Mouse (Mus musculus): Measurements from ENCODE around the gene Fpr3.

- TF ChIP-seq POLR2A (IDR thresholded peaks at IDR 0.05; ENCODE audit: borderline replicate concordance, extremely low read depth, low read depth, low read length), result no peak
- no peak for TF ChIP-seq CTCF (IDR thresholded peaks at IDR 0.05; ENCODE audit: insufficient read depth, low read length)
These were observed 32.4 kb upstream of the Fpr3 start, which contains the start of gene Has1 for GRCm38 (mm10) chr17:17855064-17855838.

Measured in lung, adult 2 months (tissue).